8 mouse cellular contexts compared by ENCODE assay signal in genomic region chr6:113681271-113681670, GRCm38 (mm10). TPM values are rescaled to one million over a fixed set of nuclear protein-coding genes. Genes with fewer than 3 reads are reported as not detected.
A peak's percentile ranks its signal among the peaks of the same experiment; 100 is the strongest.
DNase-seq lines count a peak whose midpoint lies in the region; ATAC-seq and TF ChIP-seq lines count a peak whose summit lies in the region.

No protein-coding gene starts in this region.

- DNase-seq in CD4-positive helper T cell, adult 2 months (ENCODE audit: low read depth, low spot score), result peak; percentile 83
- peak; percentile 93 for DNase-seq in adrenal gland, postnatal 10 days
- DNase-seq in embryo, embryonic 9.5 days (ENCODE audit: extremely low spot score), result peak; percentile 77
- DNase-seq in heart, adult 9 months (ENCODE audit: low spot score in 2 of 2), result peak; percentile 77 to 86
- DNase-seq in kidney, postnatal 0 days (ENCODE audit: low spot score), result peak; percentile 88
- peak in 2 of 3 experiments; percentile 55 to 61 for DNase-seq in liver, embryonic 14.5 days (ENCODE audit: low read depth in 3 of 3, low spot score in 3 of 3)
- peak; percentile 63 for DNase-seq in ovary, postnatal 10 days (ENCODE audit: low spot score)
- peak; percentile 84 to 95 for DNase-seq in thymus, postnatal 10 days (ENCODE audit: low spot score in 2 of 2)

- TF ChIP-seq CTCF in kidney, postnatal 0 days (IDR thresholded peaks at IDR 0.05; ENCODE audit: low read depth), result peak; percentile 92
- peak; percentile 99 for TF ChIP-seq CTCF in liver, embryonic 14.5 days (IDR thresholded peaks at IDR 0.05; ENCODE audit: low read depth)

- H3K4me2 ChIP-seq in kidney, postnatal 0 days (ENCODE audit: low read length), result no peak overlapping the region
- H3K4me2 ChIP-seq in liver, embryonic 14.5 days (ENCODE audit: low read depth), result no peak overlapping the region

- H3K4me1 ChIP-seq in kidney, postnatal 0 days (replicated peaks; ENCODE audit: insufficient read depth, low read length), result no peaks in the 10 kb centered on the region
- H3K4me1 ChIP-seq in liver, embryonic 14.5 days (replicated peaks; ENCODE audit: control insufficient read depth in 2 of 2, insufficient read depth in 2 of 2, low read length in 1 of 2), result peaks cover 2 to 12% of the 10 kb centered on the region in 2 experiments; a peak in 1 of 4 replicates

- no peaks in the 10 kb centered on the region for H3K27me3 ChIP-seq in kidney, postnatal 0 days (ENCODE audit: insufficient read depth, low read length)
- H3K27me3 ChIP-seq in liver, embryonic 14.5 days (ENCODE audit: control insufficient read depth, insufficient read depth, low read length), result no peaks in the 10 kb centered on the region

- ATAC-seq in kidney, postnatal 0 days (replicated peaks; ENCODE audit: low FRiP score, low read depth), result peak; percentile 82
- ATAC-seq in liver, embryonic 14.5 days (ENCODE audit: insufficient read depth), result peak; percentile 76

- H3K9me3 ChIP-seq in kidney, postnatal 0 days (replicated peaks; ENCODE audit: low read length), result no peaks in the 10 kb centered on the region
- no peaks in the 10 kb centered on the region for H3K9me3 ChIP-seq in liver, embryonic 14.5 days (ENCODE audit: control insufficient read depth, low read length)

- TF ChIP-seq EP300 in liver, embryonic 14.5 days (IDR thresholded peaks at IDR 0.05; ENCODE audit: low read depth), result no peak

- H3K4me3 ChIP-seq in kidney, postnatal 0 days (replicated peaks; ENCODE audit: low read depth, low read length), result no peak overlapping the region
- no peak overlapping the region for H3K4me3 ChIP-seq in liver, embryonic 14.5 days (ENCODE audit: insufficient read depth in 1 of 2, low read depth in 2 of 2, low read length in 2 of 2)

- no peak overlapping the region for H3K9ac ChIP-seq in kidney, postnatal 0 days (ENCODE audit: low read depth, low read length)
- H3K9ac ChIP-seq in liver, embryonic 14.5 days (replicated peaks), result no peak overlapping the region

- H3K27ac ChIP-seq in kidney, postnatal 0 days, result no peak overlapping the region
- H3K27ac ChIP-seq in liver, embryonic 14.5 days, result no peak overlapping the region

- WGBS in kidney, postnatal 0 days, result 23% methylated on average over 4 of the region's 4 CpGs
- 7% methylated on average over 4 of the region's 4 CpGs for WGBS in liver, embryonic 14.5 days (ENCODE audit: insufficient replicate concordance)

- no peaks in the 10 kb centered on the region for H3K36me3 ChIP-seq in kidney, postnatal 0 days (ENCODE audit: insufficient read depth, low read length)
- H3K36me3 ChIP-seq in liver, embryonic 14.5 days (replicated peaks; ENCODE audit: control insufficient read depth, insufficient read depth, low read depth), result no peaks in the 10 kb centered on the region

RNA-seq across cellular contexts. Expression of gene Tatdn2, which starts 15.6 kb away (rescaled TPM):
- 10 to 100 TPM; 53.5 to 58.7 TPM for total RNA-seq in adrenal gland, postnatal 10 days (2021)
- 0.78 and 0.95 TPM in 2 replicates for polyA plus RNA-seq in kidney, postnatal 0 days (2015; fragmentation: Nextera tagmentation; extraction: Ambion mirVana)
- polyA plus RNA-seq in liver, embryonic 14.5 days (2012; rRNA removed), result 10.6 and 15.4 TPM in 2 replicates
- polyA plus RNA-seq in liver, embryonic 14.5 days (2014; fragmentation: Nextera tagmentation; extraction: Ambion mirVana), result 1.0 and 1.3 TPM in 2 replicates

RNA-seq across cellular contexts. Expression of gene Ghrl, which starts 38.4 kb away (rescaled TPM):
- total RNA-seq in adrenal gland, postnatal 10 days (2021), result not detected
- polyA plus RNA-seq in kidney, postnatal 0 days (2015; fragmentation: Nextera tagmentation; extraction: Ambion mirVana), result not detected in 2 replicates
- 0.11 and 0.18 TPM in 2 replicates for polyA plus RNA-seq in liver, embryonic 14.5 days (2012; rRNA removed)
- 0.29 TPM in 1 of 2 replicates, not detected in the other for polyA plus RNA-seq in liver, embryonic 14.5 days (2014; fragmentation: Nextera tagmentation; extraction: Ambion mirVana)

RNA-seq across cellular contexts. Expression of gene Irak2, which starts 43.0 kb away (rescaled TPM):
- 10 to 100 TPM; 15.8 to 23.3 TPM for total RNA-seq in adrenal gland, postnatal 10 days (2021)
- polyA plus RNA-seq in kidney, postnatal 0 days (2015; fragmentation: Nextera tagmentation; extraction: Ambion mirVana), result 5.3 and 6.7 TPM in 2 replicates
- 19.1 and 27.0 TPM in 2 replicates for polyA plus RNA-seq in liver, embryonic 14.5 days (2012; rRNA removed)
- polyA plus RNA-seq in liver, embryonic 14.5 days (2014; fragmentation: Nextera tagmentation; extraction: Ambion mirVana), result 4.9 and 7.0 TPM in 2 replicates

RNA-seq across cellular contexts. Expression of gene Vhl, which starts 57.5 kb away (rescaled TPM):
- 10 to 100 TPM; 24.7 to 26.3 TPM for total RNA-seq in adrenal gland, postnatal 10 days (2021)
- 33.5 and 36.9 TPM in 2 replicates for polyA plus RNA-seq in kidney, postnatal 0 days (2015; fragmentation: Nextera tagmentation; extraction: Ambion mirVana)
- 3.9 and 5.0 TPM in 2 replicates for polyA plus RNA-seq in liver, embryonic 14.5 days (2012; rRNA removed)
- 7.4 and 8.0 TPM in 2 replicates for polyA plus RNA-seq in liver, embryonic 14.5 days (2014; fragmentation: Nextera tagmentation; extraction: Ambion mirVana)

RNA-seq across cellular contexts. Expression of gene Sec13, which starts 59.3 kb away (rescaled TPM):
- total RNA-seq in adrenal gland, postnatal 10 days (2021), result 100 to 1,000 TPM; 103 to 113 TPM
- polyA plus RNA-seq in kidney, postnatal 0 days (2015; fragmentation: Nextera tagmentation; extraction: Ambion mirVana), result 216 and 238 TPM in 2 replicates
- 75.5 and 93.7 TPM in 2 replicates for polyA plus RNA-seq in liver, embryonic 14.5 days (2012; rRNA removed)
- polyA plus RNA-seq in liver, embryonic 14.5 days (2014; fragmentation: Nextera tagmentation; extraction: Ambion mirVana), result 114 and 118 TPM in 2 replicates
